Mouse (Mus musculus): ENCODE data around the gene Nup85.

DNA sequence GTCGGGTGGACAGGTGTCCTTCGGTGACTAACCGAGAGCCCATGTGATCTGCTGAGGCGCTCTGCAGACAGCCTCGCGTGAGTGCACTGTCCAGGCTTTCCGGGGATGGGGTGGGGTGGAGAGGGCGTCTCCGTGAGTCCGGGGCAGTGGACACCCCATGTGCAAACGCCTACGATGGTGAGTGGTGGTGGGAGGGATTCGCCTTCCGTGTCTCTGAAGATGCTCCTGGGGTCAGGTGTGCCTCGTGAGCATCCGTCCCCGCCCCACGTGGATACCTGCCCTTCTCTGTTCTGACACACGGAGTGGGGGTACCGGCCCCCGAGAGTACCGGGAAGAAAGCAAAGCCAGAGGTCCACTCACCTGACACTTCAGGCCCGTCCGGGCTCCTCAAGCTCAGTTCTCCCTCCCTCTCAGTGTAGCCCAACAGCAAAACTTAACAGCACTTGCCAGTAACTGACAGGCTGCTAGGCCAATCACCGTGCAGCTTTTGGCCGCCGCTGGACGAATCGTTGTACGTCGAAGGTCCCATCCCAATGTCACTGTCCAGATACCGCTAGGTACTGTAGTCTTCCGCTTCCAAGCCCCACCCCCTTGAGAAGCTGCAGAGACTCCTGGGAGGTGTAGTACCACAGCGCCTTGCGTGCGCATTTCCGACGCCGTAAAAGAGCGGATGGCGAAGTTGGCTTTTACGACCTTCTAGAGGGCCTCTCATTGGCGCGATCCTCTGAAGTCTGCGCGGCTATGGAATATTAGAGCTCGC is 63.7 kb downstream of the Nup85 start, which contains the start of gene Slc25a19:
- TF ChIP-seq EP300 (IDR thresholded peaks at IDR 0.05; ENCODE audit: low read depth), result 0 out of 2 replicates have a peak, but pooled peaks have one; percentile 18
- TF ChIP-seq CTCF (IDR thresholded peaks at IDR 0.05; ENCODE audit: low read depth), result no peak
